Mouse (Mus musculus) ovary, postnatal 36 days (tissue): Measurements from ENCODE around the gene Gm21887.
"Not testable (repeated sequence)": the region's sequence is repeated elsewhere in the genome, so short reads cannot be mapped to it uniquely, and the experiment has no call there.

Experiments
- DNase-seq: peaks from one replicate; pipeline ENCODE4 v3.0.0; 2022; ENCODE audit warnings: low spot score, mixed read lengths

Gene Gm21887

DNA sequence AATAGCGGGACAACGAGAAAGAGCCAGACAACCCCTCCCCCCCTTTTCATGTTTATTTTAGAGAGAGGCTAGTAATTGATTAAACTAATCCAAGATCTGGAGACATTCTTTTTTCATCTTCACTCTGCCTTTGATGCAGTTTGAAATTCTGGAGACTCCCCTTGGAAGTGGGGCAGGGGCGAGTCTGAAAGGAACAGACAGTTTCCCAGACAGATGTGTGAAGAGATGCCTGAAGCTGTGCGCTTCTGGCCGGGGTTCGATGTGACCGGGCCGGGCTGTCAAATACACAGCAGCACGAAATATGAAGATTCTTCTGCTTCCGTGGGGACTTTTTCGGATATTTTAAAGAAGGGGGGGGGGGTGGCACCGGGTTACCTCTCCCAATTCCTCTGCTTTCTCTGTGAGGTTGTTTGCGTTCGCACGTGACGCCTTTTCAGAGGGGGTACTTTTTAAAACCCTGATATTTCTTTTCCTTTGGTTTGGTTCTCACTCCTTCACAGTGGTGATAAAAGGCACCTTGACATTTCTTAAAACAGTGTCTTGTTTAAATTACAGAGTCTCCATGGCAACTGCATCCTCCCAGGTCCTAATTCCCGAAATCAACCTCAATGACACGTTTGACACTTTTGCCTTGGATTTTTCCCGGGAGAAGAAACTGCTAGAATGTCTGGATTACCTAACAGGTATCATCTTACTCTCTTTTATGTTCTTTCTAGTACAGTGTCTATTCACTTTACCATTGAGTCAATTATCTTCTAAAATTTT is 25.9 kb upstream of the Gm21887 start:
- DNase-seq, result not testable (repeated sequence)

DNA sequence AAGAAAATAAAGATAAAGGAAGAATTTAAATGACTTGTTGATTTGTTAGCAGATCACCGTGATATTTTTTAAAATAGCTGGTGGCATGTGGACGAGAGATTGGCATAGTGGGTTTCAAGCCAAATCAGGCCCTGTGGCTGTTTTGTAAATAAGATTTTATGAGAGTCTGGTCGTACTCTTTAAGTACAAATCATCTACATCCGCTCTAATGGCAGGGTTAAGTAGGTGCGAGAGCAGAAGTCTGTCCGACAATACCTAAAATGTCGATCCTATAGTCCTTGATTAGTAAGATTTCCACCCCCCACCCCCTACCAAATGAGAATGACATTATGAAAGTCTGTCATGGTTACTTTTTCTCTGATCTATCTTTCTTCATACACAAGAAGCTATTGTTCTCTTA is 25.1 kb upstream of the Gm21887 start:
- not testable (repeated sequence) for DNase-seq

DNA sequence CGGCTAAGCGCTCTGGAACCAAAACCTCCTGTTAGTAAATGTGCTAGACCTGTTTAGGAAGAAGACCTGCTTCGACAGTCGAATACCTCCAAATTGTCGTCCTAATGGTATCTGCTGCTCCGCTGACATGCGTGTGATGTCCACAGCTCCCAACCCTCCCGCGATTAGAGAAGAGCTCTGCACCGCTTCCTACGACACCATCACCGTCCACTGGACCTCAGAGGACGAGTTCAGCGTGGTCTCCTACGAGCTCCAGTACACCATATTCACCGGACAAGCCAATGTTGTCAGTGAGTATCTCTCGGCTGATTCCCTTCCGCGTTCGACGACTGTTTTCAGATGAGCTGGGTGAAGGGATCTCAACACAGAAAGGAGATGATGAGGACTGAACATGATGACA is 24.6 kb upstream of the Gm21887 start:
- DNase-seq, result not testable (repeated sequence)

DNA sequence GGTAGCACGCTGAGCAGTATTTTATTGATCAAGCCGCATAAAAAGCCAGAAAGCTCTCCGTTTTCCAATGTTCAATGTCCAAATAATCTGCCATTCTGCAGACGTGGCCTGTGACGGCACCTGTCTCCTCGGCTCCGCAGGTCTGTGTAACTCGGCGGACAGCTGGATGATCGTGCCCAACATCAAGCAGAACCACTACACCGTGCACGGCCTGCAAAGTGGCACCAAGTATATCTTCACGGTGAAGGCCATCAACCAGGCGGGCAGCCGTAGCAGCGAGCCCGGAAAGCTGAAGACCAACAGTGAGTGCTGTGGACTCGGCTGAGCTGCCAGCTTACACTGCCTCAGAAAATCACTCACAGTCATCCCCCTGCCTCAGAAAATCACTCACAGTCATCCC is 23.7 kb upstream of the Gm21887 start:
- DNase-seq, result not testable (repeated sequence)

DNA sequence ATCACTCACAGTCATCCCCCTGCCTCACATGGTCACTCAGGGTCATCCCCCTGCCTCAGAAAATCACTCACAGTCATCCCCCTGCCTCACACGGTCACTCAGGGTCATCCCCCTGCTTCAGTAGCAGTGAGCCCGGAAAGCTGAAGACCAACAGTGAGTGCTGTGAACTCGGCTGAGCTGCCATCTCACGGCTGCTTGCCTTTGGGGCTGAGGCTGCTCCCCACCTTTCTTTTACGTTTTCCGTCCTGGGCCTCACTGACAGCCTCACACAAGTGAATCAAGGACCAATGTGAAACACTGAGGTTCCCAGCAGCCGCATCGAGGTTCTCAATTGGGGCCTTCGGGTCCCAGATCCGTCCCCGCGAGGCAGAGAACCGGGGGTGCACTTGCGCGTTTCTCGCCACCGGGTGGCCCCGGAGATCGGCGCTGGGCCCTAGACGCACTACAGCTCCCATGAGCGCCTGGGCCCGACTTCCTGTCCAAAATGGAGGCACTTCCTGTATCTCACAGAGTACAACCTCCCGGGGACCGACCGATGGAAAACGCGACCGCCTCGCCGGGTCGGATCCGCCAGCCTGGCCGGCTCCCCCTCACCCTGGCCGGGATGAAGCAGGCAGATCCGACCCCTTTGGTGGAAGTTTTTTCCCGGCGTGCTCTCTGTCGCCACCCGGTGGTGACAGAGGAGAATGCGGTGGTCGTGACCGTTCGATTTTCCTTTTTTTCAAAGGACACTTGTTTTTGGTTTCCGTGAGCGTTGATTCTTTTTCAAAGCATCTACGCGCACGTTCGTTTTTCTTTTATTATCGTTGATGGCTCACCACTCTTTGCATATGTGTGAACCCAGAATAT is 22.7 kb upstream of the Gm21887 start:
- DNase-seq, result peak; percentile 88

DNA sequence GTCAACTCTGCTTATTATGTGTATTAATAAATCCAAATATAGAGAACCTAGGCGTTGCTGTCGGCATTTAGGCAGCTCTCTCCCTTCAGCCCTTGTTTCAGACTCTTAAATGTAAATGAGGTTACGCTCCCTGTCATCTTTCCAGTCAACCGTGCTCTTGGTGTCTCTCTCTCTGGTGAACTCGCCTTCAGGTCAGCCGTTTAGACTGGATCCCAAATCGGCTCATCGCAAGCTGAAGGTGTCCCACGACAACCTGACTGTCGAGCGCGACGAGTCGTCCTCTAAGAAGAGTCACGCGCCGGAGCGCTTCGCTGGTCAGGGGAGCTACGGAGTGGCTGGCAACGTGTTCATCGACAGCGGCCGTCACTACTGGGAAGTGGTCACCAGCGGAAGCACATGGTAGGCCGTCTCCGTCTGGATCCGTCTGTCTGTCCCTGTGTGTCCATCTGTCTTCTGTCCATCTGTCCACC is 22.1 kb upstream of the Gm21887 start:
- DNase-seq, result not testable (repeated sequence)

DNA sequence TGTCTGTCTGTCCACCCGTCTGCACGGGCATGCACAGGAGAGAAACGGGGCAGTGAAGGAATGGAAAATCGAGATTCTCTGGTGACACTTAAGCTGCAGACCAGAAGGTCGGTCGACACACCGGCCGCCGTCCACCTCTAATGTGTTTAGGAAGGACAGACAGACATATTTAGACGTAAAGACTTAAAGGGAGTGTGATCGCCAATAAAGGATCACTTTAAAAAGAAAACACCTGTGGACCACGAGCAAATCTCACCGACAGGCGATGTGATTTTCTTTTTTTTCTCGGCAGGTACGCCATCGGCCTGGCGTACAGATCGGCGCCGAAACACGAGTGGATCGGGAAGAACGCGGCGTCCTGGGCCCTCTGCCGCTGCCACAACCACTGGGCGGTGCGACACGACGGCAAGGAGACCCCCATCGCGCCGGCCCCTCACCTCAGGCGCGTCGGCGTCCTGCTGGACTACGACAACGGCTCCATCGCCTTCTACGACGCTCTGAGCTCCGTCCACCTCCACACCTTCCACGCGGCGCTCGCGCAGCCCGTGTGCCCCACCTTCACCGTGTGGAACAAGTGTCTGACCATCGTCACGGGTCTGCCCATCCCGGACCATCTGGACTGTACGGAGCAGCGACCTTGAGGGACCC is 20.8 kb upstream of the Gm21887 start:
- DNase-seq, result not testable (repeated sequence)

DNA sequence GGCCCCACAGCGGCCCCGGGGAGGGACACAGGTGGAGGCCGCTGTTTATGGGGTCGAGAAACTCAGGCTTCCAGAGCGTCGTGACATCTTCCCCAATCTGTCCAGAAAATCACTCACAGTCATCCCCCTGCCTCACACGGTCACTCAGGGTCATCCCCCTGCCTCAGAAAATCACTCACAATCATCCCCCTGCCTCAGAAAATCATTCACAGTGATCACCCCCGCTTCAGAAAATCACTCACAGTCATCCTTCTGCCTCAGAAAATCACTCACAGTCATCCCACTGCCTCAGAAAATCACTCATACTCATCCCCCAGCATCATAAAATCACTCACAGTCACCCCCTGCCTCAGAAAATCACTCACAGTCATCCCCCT is 20.3 kb upstream of the Gm21887 start:
- DNase-seq, result not testable (repeated sequence)

DNA sequence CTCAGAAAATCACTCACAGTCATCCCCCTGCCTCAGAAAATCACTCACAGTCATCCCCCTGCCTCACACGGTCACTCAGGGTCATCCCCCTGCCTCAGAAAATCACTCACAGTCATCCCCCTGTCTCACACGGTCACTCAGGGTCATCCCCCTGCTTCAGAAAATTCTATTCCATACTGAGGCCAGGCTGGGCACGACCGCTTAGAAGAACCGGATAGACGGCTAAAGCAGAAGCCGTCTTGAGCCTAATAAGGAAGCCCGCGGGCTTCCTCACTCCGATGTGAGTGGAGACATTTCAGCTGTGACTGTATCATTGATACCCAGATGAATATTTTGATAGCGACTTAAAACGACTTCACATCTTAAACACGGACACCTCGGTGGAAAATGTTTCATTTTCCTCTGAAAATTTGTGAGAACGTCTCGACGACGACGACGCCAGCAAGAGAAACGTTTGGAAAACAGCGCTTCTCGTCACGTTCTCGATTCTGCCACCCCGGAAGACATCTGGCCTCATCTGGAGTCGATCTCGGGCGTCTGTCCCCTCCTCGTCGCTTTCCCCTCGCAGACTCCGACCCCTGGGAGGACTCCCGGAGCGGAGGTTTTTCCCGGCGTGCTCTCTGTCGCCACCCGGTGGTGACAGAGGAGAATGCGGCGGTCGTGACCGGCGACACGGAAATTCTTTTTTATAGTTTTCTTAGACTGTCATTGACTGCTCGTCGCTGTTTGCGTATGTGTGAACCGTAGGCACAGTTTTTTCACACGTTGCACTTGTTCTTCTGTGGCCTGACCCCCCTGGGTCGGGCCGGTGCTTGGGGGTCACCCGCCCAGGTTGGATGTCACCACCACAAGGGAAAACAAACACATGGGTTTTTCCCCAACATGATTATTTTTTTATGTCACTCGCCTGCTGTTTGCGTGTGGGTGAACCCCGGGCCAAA is 19.5 kb upstream of the Gm21887 start:
- DNase-seq, result peak; percentile 78

DNA sequence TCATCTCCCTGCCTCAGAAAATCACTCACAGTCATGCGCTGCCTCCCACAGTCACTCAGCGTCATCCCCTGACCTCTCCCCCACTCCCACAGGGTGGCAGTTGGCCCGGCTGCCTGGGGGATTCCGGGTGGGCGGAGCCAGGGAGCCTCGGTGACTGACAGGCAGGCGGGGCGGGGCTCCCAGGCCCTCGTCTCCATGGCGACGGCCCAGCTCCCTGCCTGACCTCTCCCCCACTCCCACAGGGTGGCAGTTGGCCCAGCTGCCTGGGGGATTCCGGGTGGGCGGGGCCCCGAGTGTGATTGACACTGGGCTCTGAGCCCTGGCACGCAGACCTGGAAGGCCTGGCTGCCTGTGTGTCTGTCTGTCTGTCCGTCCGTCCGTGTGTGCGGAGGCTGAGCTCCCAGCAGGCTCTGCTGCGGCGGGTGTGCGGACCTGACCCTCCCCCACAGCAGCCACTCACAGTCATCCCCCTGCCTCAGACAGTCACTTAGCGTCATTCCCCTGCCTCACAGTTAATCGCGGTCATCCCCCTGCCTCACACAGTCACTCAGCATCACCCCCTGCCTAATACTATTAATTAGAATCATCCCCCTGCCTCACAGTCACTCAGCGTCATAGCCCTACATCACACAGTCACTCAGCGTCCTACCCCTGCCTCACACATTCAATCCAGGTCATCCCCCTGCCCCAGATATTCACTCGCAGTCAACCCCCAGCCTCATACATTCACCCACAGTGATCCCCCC is 18.2 kb upstream of the Gm21887 start:
- peak; percentile 97 for DNase-seq

DNA sequence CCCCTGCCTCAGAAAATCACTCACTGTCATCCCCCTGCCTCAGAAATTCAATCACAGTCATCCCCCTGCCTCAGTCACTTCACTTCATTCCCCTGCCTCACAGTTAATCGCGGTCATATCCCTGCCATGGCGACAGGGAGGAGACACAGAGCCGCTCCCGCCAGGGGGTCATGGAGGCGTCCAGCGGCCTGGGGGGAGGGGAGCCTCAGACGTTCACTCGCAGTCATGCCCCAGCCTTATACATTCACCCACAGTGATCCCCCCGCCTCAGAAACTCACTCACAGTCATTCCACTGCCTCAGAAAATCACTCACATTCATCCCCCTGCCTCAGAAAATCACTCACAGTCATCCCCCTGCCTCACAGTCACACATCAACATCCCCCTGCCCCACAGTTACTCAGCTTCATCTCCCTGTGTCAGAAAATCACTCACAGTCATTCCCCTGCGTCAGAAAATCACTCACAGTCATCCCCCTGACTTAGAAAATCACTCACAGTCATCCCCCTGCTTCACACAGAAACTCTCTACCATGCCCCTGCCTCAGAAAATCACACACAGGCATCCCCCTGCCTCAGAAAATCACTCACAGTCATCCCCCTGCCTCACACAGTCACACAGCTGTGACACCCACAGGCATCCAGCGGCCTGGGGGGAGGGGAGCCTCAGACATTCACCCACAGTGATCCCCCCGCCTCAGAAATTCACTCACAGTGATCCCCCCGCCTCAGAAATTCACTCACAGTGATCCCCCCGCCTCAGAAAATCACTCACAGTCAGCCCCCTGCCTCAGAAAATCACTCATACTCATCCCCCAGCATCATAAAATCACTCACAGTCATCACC is 17.2 kb upstream of the Gm21887 start:
- DNase-seq, result not testable (repeated sequence)

DNA sequence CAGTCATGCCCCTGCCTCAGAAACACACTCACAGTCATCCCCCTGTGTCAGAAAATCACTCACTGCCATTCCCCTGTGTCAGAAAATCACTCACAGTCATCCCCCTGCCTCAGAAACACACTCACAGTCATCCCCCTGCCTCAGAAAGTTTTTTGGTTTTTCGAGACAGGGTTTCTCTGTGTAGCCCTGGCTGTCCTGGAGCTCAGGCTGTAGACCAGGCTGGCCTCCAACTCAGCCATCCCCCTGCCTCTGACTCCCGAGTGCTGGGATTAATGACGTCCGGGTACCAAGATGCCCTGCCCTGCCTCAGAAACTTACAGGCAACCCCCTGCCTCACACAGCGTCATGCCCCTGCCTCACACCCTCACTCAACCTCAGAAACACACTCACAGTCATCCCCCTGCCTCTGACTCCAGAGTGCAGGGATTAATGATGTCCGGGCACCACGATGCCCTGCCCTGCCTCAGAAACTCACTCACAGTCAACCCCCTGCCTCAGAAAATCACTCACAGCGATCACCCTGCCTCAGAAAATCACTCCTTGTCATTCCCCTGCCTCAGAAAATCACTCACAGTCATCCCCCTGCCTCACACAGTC is 16.4 kb upstream of the Gm21887 start:
- DNase-seq, result not testable (repeated sequence)

DNA sequence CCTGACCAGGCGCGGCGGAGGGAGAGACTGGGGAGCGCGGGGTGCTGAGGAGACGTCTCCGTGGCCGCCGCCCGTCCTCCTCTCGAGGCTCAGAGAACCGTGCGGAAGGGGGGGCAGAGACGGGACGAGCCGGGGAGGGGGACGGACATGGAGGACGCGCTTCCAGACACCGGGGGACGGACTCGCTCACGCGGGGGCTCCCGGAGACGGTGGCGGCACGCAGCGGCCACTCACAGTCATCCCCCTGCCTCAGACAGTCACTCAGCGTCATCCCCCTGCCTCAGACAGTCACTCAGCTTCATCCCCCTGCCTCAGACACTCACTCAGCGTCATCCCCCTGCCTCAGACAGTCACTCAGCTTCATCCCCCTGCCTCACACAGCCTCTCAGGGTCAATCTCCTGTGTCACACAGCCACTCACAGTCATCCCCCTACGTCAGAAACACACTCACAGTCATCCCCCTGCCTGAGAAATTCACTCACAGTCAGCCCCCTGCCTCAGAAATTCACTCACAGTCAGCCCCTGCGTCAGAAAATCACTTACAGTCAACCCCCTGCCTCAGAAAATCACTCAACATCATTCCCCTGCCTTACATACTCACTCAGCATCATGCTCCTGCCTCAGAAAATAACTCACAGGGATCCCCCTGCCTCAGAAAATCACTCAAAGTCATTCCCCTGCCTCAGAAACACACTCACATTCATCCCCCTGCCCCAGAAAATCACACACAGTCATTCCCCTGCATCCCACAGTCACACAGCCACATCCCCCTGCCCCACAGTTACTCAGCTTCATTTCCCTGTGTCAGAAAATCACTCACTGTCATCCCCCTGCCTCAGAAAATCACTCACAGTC is 15.2 kb upstream of the Gm21887 start:
- peak; percentile 59 for DNase-seq

DNA sequence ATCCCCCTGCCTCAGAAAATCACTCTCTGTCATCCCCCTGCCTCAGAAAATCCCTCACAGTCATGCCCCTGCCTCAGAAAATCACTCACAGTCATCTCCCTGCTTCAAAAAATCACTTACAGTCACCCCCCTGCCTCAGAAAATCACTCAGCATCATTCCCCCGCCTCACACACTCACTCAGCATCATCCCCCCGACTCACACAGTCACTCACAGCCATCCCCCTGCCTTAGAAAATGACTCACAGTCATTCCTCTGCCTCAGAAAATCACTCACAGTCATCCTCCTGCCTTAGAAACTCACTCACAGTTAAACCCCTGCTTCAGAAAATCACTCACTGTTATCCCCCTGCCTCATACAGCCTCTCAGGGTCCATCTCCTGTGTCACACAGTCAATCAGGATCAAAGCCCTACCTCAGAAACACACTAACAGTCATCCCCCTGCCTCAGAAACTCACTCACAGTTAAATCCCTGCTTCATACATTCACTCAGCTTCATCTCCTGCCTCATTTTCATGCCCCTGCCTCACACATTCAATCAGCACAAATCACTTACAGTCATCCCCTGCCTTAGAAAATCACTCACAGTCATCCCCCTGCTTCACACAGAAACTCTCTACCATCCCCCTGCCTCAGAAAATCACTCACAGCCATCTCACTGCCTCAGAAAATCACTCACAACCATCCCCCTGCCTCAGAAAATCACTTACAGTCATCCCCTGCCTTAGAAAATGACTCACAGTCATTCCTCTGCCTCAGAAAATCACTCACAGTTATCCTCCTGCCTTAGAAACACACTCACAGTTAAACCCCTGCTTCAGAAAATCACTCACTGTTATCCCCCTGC is 14.4 kb upstream of the Gm21887 start:
- DNase-seq, result not testable (repeated sequence)

DNA sequence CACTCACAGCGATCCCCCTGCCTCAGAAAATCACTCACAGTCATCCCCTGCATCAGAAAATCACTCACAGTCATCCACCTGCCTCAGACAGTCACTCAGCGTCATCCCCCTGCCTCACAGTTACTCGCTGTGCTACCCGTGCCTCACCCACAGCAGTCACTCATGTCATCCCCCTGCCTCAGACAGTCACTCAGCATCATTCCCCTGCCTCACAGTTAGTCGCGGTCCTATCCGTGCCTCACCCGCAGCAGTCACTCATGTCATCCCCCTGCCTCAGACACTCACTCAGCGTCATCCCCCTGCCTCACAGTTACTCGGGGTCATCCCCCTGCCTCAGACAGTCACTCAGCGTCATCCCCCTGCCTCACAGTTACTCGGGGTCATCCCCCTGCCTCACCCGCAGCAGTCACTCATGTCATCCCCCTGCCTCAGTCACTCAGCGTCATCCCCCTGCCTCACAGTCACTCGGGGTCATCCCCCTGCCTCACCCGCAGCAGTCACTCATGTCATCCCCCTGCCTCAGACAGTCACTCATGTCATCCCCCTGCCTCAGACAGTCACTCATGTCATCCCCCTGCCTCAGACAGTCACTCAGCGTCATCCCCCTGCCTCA is 13.4 kb upstream of the Gm21887 start:
- not testable (repeated sequence) for DNase-seq

DNA sequence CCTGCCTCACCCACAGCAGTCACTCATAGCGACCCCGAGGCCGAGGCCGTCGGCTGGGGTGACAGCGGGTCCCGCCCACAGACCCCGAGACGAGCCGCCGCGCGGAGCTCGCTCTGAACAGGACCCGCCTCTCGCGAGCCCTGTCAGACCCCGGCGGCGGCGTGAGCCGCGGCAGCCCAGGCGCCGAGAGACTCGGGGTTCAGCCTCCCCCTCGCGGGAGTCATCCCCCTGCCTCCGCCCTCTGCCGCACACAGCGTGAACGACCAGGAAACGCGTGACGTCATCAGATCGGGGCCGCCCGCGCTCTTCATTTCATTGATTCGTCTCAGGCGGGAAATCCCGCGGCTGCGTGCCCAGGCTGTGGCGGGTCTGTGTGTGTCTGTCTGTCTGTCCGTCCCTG is 12.5 kb upstream of the Gm21887 start:
- peak; percentile 81 for DNase-seq

DNA sequence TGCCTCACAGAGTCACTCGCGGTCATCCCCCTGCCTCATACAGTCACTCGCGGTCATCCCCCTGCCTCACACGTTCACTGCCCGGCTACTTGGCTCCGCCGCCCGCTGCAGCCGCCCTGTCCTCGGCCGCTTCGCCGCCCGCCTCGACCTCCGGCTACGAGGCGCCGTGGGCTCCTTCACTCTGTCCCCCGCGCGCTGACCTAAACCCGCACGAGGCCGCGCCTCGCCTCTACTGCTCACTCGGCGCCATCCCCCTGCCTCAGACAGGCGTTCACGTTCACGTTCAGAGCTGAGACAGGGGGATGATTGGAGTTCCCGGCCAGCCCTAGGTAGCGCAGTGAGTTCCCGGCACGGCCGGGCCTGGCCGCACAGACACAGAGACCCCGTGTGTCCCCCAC is 12.0 kb upstream of the Gm21887 start:
- DNase-seq, result not testable (repeated sequence)
